Mouse (Mus musculus): Measurements from ENCODE around the gene Gtf2h2.

DNA sequence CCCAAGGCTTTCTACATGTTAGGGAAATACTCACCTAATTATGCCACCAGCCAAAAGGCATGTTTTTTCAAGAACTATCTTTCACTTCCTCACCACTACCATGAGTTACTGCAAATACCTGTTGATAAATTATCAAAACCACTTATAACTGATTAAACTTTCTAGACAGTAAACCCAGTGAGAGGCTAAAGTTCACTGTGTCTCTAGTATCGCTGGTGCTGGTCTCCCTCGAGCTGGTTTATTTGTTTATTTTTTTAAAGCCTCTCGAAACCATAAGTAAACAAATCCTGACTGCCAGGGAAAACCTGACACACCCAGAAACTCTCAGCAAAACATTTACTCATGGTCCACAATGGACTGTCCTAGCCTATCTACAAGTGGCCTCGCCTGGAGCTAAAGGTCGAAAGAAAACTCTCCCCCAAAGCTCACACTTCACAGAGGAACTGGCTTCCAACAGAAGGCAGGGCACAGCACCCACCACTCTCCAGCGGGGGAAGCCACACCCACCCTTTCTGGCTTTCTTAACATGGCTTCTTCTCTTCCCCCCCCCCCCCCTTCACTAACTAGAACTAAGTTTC, 40.5 kb upstream of the Gtf2h2 start:
- TF ChIP-seq CTCF (IDR thresholded peaks at IDR 0.05; ENCODE audit: borderline replicate concordance, extremely low read depth, insufficient read depth, insufficient read length) (no peak), POLR2A (IDR thresholded peaks at IDR 0.05; ENCODE audit: borderline replicate concordance, extremely low read depth, insufficient read depth, insufficient read length, poor library complexity, severe bottlenecking) (no peak)

All from brain, embryonic 14.5 days (tissue).